Mouse (Mus musculus): ENCODE measurements at regions not wholly inside any gene's neighbourhood (a gene's known extent, or its start where the extent isn't known, plus 50 kb on each side); places are given as distances from the start of the nearest gene placed in this dataset.

DNA sequence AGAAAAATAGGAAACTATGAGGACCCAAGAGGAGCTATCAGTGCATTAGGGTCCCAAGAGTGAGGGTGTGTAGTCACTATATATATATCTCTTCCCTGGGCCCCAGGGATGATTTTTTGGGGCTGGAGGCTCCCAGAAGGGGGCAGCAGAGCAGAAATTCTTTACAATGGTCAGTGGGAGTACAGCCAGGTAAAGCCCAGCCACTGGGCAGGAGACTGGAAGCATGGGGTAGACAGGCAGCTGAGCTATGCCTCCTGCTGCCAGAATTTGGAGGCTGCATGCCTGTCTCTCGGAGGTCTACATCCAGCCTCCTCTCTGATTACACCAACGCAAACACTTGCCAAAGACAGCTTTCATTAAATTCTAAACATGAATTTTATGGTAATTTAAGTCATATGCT is 202.7 kb upstream of the Irx1 start:
- TF ChIP-seq POLR2A (IDR thresholded peaks at IDR 0.05; ENCODE audit: low read depth, low read length) (no peak), CTCF (conservative IDR thresholded peaks at IDR 0.05; ENCODE audit: insufficient read depth, insufficient read length, low read depth, low read length) (no peak)
